Comparison of ENCODE assay signal across 8 mouse cellular contexts in genomic region chr12:105785000-105785774, GRCm38 (mm10). TPM values are rescaled to one million over a fixed set of nuclear protein-coding genes. Genes with fewer than 3 reads are reported as not detected.
DNase-seq lines count a peak whose midpoint lies in the region; ATAC-seq and TF ChIP-seq lines count a peak whose summit lies in the region.

No protein-coding gene starts in this region.

- H3K27ac ChIP-seq in left cerebral cortex, adult 2 months, result peak overlapping the region; percentile 97
- peak overlapping the region; percentile 99 for H3K27ac ChIP-seq in intestine, postnatal 0 days (ENCODE audit: low read depth, low read length)
- H3K27ac ChIP-seq in liver, embryonic 12.5 days, result peak overlapping the region; percentile 96
- H3K27ac ChIP-seq in stomach, embryonic 16.5 days (ENCODE audit: low read length), result peak overlapping the region; percentile 93

- intact Hi-C loops in left cerebral cortex, adult 2 months (cut with DNase I), result loop anchor here (2.0 kb wide), 1 partner anchor 100 kb away; the partner anchor contains the start of genes Atg2b and Gskip

- no peak for TF ChIP-seq CTCF in left cerebral cortex, adult 2 months (IDR thresholded peaks at IDR 0.05)
- TF ChIP-seq CTCF in intestine, postnatal 0 days (IDR thresholded peaks at IDR 0.05; ENCODE audit: low read depth), result no peak

- DNase-seq in left cerebral cortex, adult 2 months (ENCODE audit: extremely low spot score in 1 of 2, low spot score in 2 of 2), result peak; percentile 61 to 72
- DNase-seq in left cerebral cortex, adult 9 months (ENCODE audit: low spot score in 2 of 2), result no peak
- DNase-seq in c-Kit-positive CD71-positive TER-119-positive erythroid progenitor cells, embryonic 14.5 days (ENCODE audit: low spot score), result peak; percentile 37
- DNase-seq in heart, adult 11 months, result peak; percentile 98
- peak; percentile 45 to 75 for DNase-seq in monocyte, adult 2 months (ENCODE audit: low read depth in 1 of 2, low spot score in 2 of 2)

- peak overlapping the region; percentile 81 for H3K4me2 ChIP-seq in intestine, postnatal 0 days (replicated peaks; ENCODE audit: low read depth)
- H3K4me2 ChIP-seq in liver, embryonic 12.5 days, result peak overlapping the region; percentile 89
- H3K4me2 ChIP-seq in stomach, embryonic 16.5 days (ENCODE audit: low read depth, low read length), result peak overlapping the region; percentile 92

- 0 out of 2 replicates have a peak, but pooled peaks cover 3% of the 10 kb centered on the region for H3K4me1 ChIP-seq in intestine, postnatal 0 days (replicated peaks; ENCODE audit: control insufficient read depth, insufficient read depth, low read length)
- peaks cover 48% of the 10 kb centered on the region for H3K4me1 ChIP-seq in liver, embryonic 12.5 days
- peaks cover 8% of the 10 kb centered on the region for H3K4me1 ChIP-seq in stomach, embryonic 16.5 days (ENCODE audit: control insufficient read depth, insufficient read depth, low read length)

- H3K9ac ChIP-seq in intestine, postnatal 0 days (ENCODE audit: low read depth, low read length), result peak overlapping the region; percentile 98
- peak overlapping the region; percentile 97 for H3K9ac ChIP-seq in liver, embryonic 12.5 days
- H3K9ac ChIP-seq in stomach, embryonic 16.5 days (ENCODE audit: low read length), result peak overlapping the region; percentile 95

- H3K36me3 ChIP-seq in intestine, postnatal 0 days (ENCODE audit: control insufficient read depth, insufficient read depth), result no peaks in the 10 kb centered on the region
- peaks cover 12% of the 10 kb centered on the region for H3K36me3 ChIP-seq in liver, embryonic 12.5 days
- H3K36me3 ChIP-seq in stomach, embryonic 16.5 days (ENCODE audit: control insufficient read depth, insufficient read depth, low read length), result no peaks in the 10 kb centered on the region

- under 1% methylated on average over 32 of the region's 53 CpGs for WGBS in intestine, postnatal 0 days
- under 1% methylated on average over 46 of the region's 53 CpGs for WGBS in liver, embryonic 12.5 days (ENCODE audit: insufficient replicate concordance)
- under 1% methylated on average over 45 of the region's 53 CpGs for WGBS in stomach, embryonic 16.5 days

- no peaks in the 10 kb centered on the region for H3K9me3 ChIP-seq in intestine, postnatal 0 days (ENCODE audit: control insufficient read depth)
- no peaks in the 10 kb centered on the region for H3K9me3 ChIP-seq in liver, embryonic 12.5 days (replicated peaks)
- H3K9me3 ChIP-seq in stomach, embryonic 16.5 days (replicated peaks; ENCODE audit: control insufficient read depth, low read length), result no peaks in the 10 kb centered on the region

- ATAC-seq in intestine, postnatal 0 days, result peak; percentile 65
- peak; percentile 75 for ATAC-seq in liver, embryonic 12.5 days
- ATAC-seq in stomach, embryonic 16.5 days (ENCODE audit: insufficient read depth, low FRiP score), result peak; percentile 72

- H3K4me3 ChIP-seq in left cerebral cortex, adult 2 months, result peak overlapping the region; percentile 91
- peak overlapping the region; percentile 93 for H3K4me3 ChIP-seq in intestine, postnatal 0 days (ENCODE audit: low read depth, low read length)
- peak overlapping the region; percentile 96 for H3K4me3 ChIP-seq in liver, embryonic 12.5 days
- H3K4me3 ChIP-seq in stomach, embryonic 16.5 days (replicated peaks; ENCODE audit: low read length), result peak overlapping the region; percentile 91

- H3K27me3 ChIP-seq in intestine, postnatal 0 days (replicated peaks; ENCODE audit: control insufficient read depth, insufficient read depth, low read length), result no peaks in the 10 kb centered on the region
- H3K27me3 ChIP-seq in liver, embryonic 12.5 days (replicated peaks), result no peaks in the 10 kb centered on the region
- H3K27me3 ChIP-seq in stomach, embryonic 16.5 days (ENCODE audit: control insufficient read depth, insufficient read depth, low read length), result no peaks in the 10 kb centered on the region

RNA-seq across cellular contexts. Expression of gene Papola, which starts 0.7 kb away (rescaled TPM):
- 100 to 1,000 TPM; 142 to 162 TPM for total RNA-seq in left cerebral cortex, adult 2 months (2021)
- polyA plus RNA-seq in intestine, postnatal 0 days (2015; fragmentation: Nextera tagmentation; extraction: Ambion mirVana), result 101 and 110 TPM in 2 replicates
- polyA plus RNA-seq in liver, embryonic 12.5 days (2016; fragmentation: Nextera tagmentation; extraction: Ambion mirVana), result 176 and 181 TPM in 2 replicates
- polyA plus RNA-seq in stomach, embryonic 16.5 days (2015; fragmentation: Nextera tagmentation; extraction: Ambion mirVana), result 151 and 167 TPM in 2 replicates

Comparison
In these comparisons a context has a peak if more than half of its experiments do, and no peak if none do; other contexts are left out.
1. DNase-seq: peak in left cerebral cortex, adult 2 months (2 of 2), c-Kit-positive CD71-positive TER-119-positive erythroid progenitor cells, embryonic 14.5 days (single experiment), heart, adult 11 months (single experiment) and monocyte, adult 2 months (2 of 2); none in left cerebral cortex, adult 9 months (0 of 2).
2. Peak in every context shown above with its lines, with median percentiles within 50 percentile points of each other: H3K27ac ChIP-seq, H3K4me3 ChIP-seq, ATAC-seq, H3K4me2 ChIP-seq and H3K9ac ChIP-seq.